Mouse (Mus musculus): ENCODE data around the gene Clec9a.

- no peak for TF ChIP-seq HCFC1 (IDR thresholded peaks at IDR 0.05; ENCODE audit: borderline replicate concordance, insufficient read depth, low read length)
- TF ChIP-seq ZC3H11A (IDR thresholded peaks at IDR 0.05; ENCODE audit: borderline replicate concordance, low read depth, low read length): no peak
Observed at GRCm38 (mm10) chr6:129449743-129450142, 41.1 kb downstream of the Clec9a start.
